Mouse (Mus musculus) hindbrain, embryonic 10.5 days (tissue): Measurements from ENCODE around the gene Otos. TPM values are rescaled to one million over a fixed set of nuclear protein-coding genes. Genes with fewer than 3 reads are reported as not detected.

Experiments
- DNase-seq: peaks from one replicate; pipeline ENCODE4 v3.0.0-alpha.2; 2017; ENCODE audit warnings: low spot score
- H3K27ac ChIP-seq: fragments of 300-500 bp; sonication (generic); 2 replicates; pipeline ENCODE4 v1.5.1; 2016; ENCODE audit warnings: mild to moderate bottlenecking, moderate library complexity
- H3K27me3 ChIP-seq: fragments of 300-500 bp; sonication (generic); 2 replicates; pipeline ENCODE4 v1.6.1; 2016; ENCODE audit warnings: mild to moderate bottlenecking; ENCODE audit not compliant: poor library complexity, insufficient read depth, severe bottlenecking
- H3K36me3 ChIP-seq: fragments of 300-500 bp; sonication (generic); 2 replicates; pipeline ENCODE4 v1.6.1; 2016; ENCODE audit warnings: mild to moderate bottlenecking, moderate library complexity
- H3K4me1 ChIP-seq: fragments of 300-500 bp; sonication (generic); replicated peaks from 2 replicates; pipeline ENCODE4 v1.6.1; 2016; ENCODE audit warnings: mild to moderate bottlenecking
- H3K4me3 ChIP-seq: fragments of 300-500 bp; sonication (generic); 2 replicates; pipeline ENCODE4 v1.5.1; 2016; ENCODE audit warnings: mild to moderate bottlenecking, moderate library complexity
- H3K9me3 ChIP-seq: fragments of 300-500 bp; sonication (generic); 2 replicates; pipeline ENCODE4 v1.6.1; 2016; ENCODE audit warnings: mild to moderate bottlenecking, moderate library complexity
- WGBS: fragments of 180-500 bp; shearing (Covaris S2); methylation state at CpG from one replicate; pipeline ENCODE4 v1.1.7; 2016; 5-methylcytosine and 5-hydroxymethylcytosine counted together
- polyA plus RNA-seq: library from polyadenylated mRNA; unstranded; fragments of >200 nt; fragmentation: Nextera tagmentation; extraction: Ambion mirVana; gene quantifications from 2 replicates; pipeline ENCODE4 v1.2.1, GENCODE M21; 2016

The Otos gene
- polyA plus RNA-seq, 1 experiment from 2014 or later = 0.07 TPM

- 80% methylated on average over 4 of the region's 4 CpGs for WGBS
- no peak overlapping the region for H3K27ac ChIP-seq
- peaks cover 42% of the 10 kb centered on the region for H3K4me1 ChIP-seq
- no peaks in the 10 kb centered on the region for H3K9me3 ChIP-seq
- peaks cover 14% of the 10 kb centered on the region for H3K36me3 ChIP-seq
- H3K27me3 ChIP-seq = peaks cover 12% of the 10 kb centered on the region
- no peak for DNase-seq
- no peak overlapping the region for H3K4me3 ChIP-seq
Observed at GRCm38 (mm10) chr1:92643691-92644090, 5.0 kb downstream of the Otos start.

GRCm38 (mm10) chr1:92641514-92642272 is 6.9 kb downstream of the Otos start, which contains the start of gene Cops9:
Cops9 (minus strand) TSS chr1:92641985.
- 2% methylated on average over 50 of the region's 50 CpGs for WGBS
- H3K27ac ChIP-seq = peak within 1 kb of the TSS; percentile 92
- no peaks in the 10 kb centered on the region for H3K9me3 ChIP-seq
- H3K4me3 ChIP-seq = peak within 1 kb of the TSS; percentile 94
- peaks cover 34% of the 10 kb centered on the region for H3K36me3 ChIP-seq
- H3K27me3 ChIP-seq = peaks cover 12% of the 10 kb centered on the region
- DNase-seq = peak; percentile 93
- H3K4me1 ChIP-seq = peaks cover 31% of the 10 kb centered on the region

GRCm38 (mm10) chr1:92640393-92640792 is 8.2 kb downstream of the Otos start:
- H3K9me3 ChIP-seq = no peaks in the 10 kb centered on the region
- no peaks in the 10 kb centered on the region; the same call in 1 of the 2 replicates for H3K27me3 ChIP-seq
- 89% methylated on average over 6 of the region's 6 CpGs for WGBS
- no peak for DNase-seq
- H3K4me1 ChIP-seq = peaks cover 31% of the 10 kb centered on the region
- H3K27ac ChIP-seq = no peak overlapping the region
- peak overlapping the region; percentile 94 for H3K4me3 ChIP-seq
- H3K36me3 ChIP-seq = peaks cover 47% of the 10 kb centered on the region

- H3K27ac ChIP-seq = no peak overlapping the region
- H3K4me3 ChIP-seq = no peak overlapping the region
- no peaks in the 10 kb centered on the region for H3K9me3 ChIP-seq
- peaks cover 40% of the 10 kb centered on the region for H3K4me1 ChIP-seq
- 94% methylated on average over 4 of the region's 4 CpGs for WGBS
- no peaks in the 10 kb centered on the region for H3K27me3 ChIP-seq
- peaks cover 48% of the 10 kb centered on the region for H3K36me3 ChIP-seq
- no peak for DNase-seq
Observed at GRCm38 (mm10) chr1:92638736-92639135, 9.9 kb downstream of the Otos start.

- DNase-seq = no peak
- Histone ChIP-seq H3K27ac (no peak overlapping the region), H3K36me3 (peaks cover 48% of the 10 kb centered on the region), H3K9me3 (no peaks in the 10 kb centered on the region), H3K4me3 (no peak overlapping the region), H3K4me1 (peaks cover 38% of the 10 kb centered on the region), H3K27me3 (no peaks in the 10 kb centered on the region)
- 92% methylated on average over 3 of the region's 3 CpGs for WGBS
Observed at GRCm38 (mm10) chr1:92638181-92638580, 10.5 kb downstream of the Otos start.

GRCm38 (mm10) chr1:92637501-92638172 is 11.0 kb downstream of the Otos start:
- Histone ChIP-seq H3K4me3 (no peak overlapping the region), H3K27me3 (no peaks in the 10 kb centered on the region), H3K36me3 (peaks cover 48% of the 10 kb centered on the region), H3K27ac (no peak overlapping the region), H3K9me3 (no peaks in the 10 kb centered on the region), H3K4me1 (peaks cover 35% of the 10 kb centered on the region)
- no peak for DNase-seq
- WGBS = 94% methylated on average over 15 of the region's 15 CpGs

GRCm38 (mm10) chr1:92636676-92637075 is 12.0 kb downstream of the Otos start:
- Histone ChIP-seq H3K27me3 (no peaks in the 10 kb centered on the region), H3K9me3 (no peaks in the 10 kb centered on the region), H3K4me3 (no peak overlapping the region), H3K36me3 (peaks cover 48% of the 10 kb centered on the region), H3K4me1 (peaks cover 25% of the 10 kb centered on the region), H3K27ac (no peak overlapping the region)
- no peak for DNase-seq
- 94% methylated on average over 11 of the region's 11 CpGs for WGBS

- Histone ChIP-seq H3K4me3 (no peak overlapping the region), H3K9me3 (no peaks in the 10 kb centered on the region), H3K27me3 (no peaks in the 10 kb centered on the region), H3K4me1 (peaks cover 23% of the 10 kb centered on the region), H3K36me3 (peaks cover 48% of the 10 kb centered on the region), H3K27ac (0 out of 2 replicates have a peak overlapping the region, but pooled peaks have one; percentile 50)
- 87% methylated on average over 8 of the region's 8 CpGs for WGBS
- DNase-seq = no peak
Observed at GRCm38 (mm10) chr1:92636015-92636414, 12.6 kb downstream of the Otos start.

- no peak overlapping the region for H3K4me3 ChIP-seq
- no peaks in the 10 kb centered on the region for H3K27me3 ChIP-seq
- 76% methylated on average over 4 of the region's 4 CpGs for WGBS
- peak; percentile 23 for DNase-seq
- H3K4me1 ChIP-seq = peaks cover 13% of the 10 kb centered on the region
- peaks cover 48% of the 10 kb centered on the region for H3K36me3 ChIP-seq
- H3K27ac ChIP-seq = peak overlapping the region; percentile 24
- no peaks in the 10 kb centered on the region for H3K9me3 ChIP-seq
Observed at GRCm38 (mm10) chr1:92634976-92635599, 13.6 kb downstream of the Otos start.

- Histone ChIP-seq H3K36me3 (peaks cover 42% of the 10 kb centered on the region), H3K4me1 (peaks cover 10% of the 10 kb centered on the region), H3K9me3 (no peaks in the 10 kb centered on the region), H3K27me3 (no peaks in the 10 kb centered on the region), H3K27ac (peak overlapping the region; percentile 24), H3K4me3 (no peak overlapping the region)
- WGBS = 62% methylated on average over 1 of the region's 1 CpGs
- no peak for DNase-seq
Observed at GRCm38 (mm10) chr1:92634569-92634968, 14.1 kb downstream of the Otos start.

GRCm38 (mm10) chr1:92633726-92634125 is 14.9 kb downstream of the Otos start:
- 85% methylated on average over 8 of the region's 8 CpGs for WGBS
- H3K27me3 ChIP-seq = no peaks in the 10 kb centered on the region
- peaks cover 34% of the 10 kb centered on the region for H3K36me3 ChIP-seq
- H3K4me1 ChIP-seq = peaks cover 10% of the 10 kb centered on the region
- H3K9me3 ChIP-seq = no peaks in the 10 kb centered on the region
- H3K27ac ChIP-seq = no peak overlapping the region
- no peak overlapping the region for H3K4me3 ChIP-seq
- DNase-seq = no peak

GRCm38 (mm10) chr1:92632948-92633347 is 15.7 kb downstream of the Otos start:
- no peak for DNase-seq

GRCm38 (mm10) chr1:92632196-92632595 is 16.4 kb downstream of the Otos start:
- no peak for DNase-seq
- Histone ChIP-seq H3K36me3 (peaks cover 19% of the 10 kb centered on the region), H3K4me1 (peaks cover 10% of the 10 kb centered on the region), H3K27ac (no peak overlapping the region), H3K27me3 (no peaks in the 10 kb centered on the region), H3K4me3 (no peak overlapping the region), H3K9me3 (no peaks in the 10 kb centered on the region)
- 83% methylated on average over 5 of the region's 5 CpGs for WGBS

More at GRCm38 (mm10) chr1:92632948-92633347, 15.7 kb downstream of the Otos start:
- Histone ChIP-seq H3K27me3 (no peaks in the 10 kb centered on the region), H3K27ac (no peak overlapping the region), H3K36me3 (peaks cover 26% of the 10 kb centered on the region), H3K9me3 (no peaks in the 10 kb centered on the region), H3K4me1 (peaks cover 10% of the 10 kb centered on the region), H3K4me3 (no peak overlapping the region)
- 74% methylated on average over 6 of the region's 6 CpGs for WGBS
